Mouse (Mus musculus) heart, embryonic 12.5 days (tissue): ENCODE measurements at regions not wholly inside any gene's neighbourhood (a gene's known extent, or its start where the extent isn't known, plus 50 kb on each side); places are given as distances from the start of the nearest gene placed in this dataset.

ENCODE experiments used
- ATAC-seq: fragments of 200-750 bp; cut with Nextera tagmentation; 2 replicates; pipeline ENCODE4 v1.8.0; 2017; ENCODE audit warnings: moderate TSS enrichment, moderate library complexity; ENCODE audit not compliant: insufficient number of reproducible peaks, low FRiP score
- H3K27ac ChIP-seq: fragments of 300-500 bp; sonication (generic); 2 replicates; pipeline ENCODE4 v1.5.1; 2016; ENCODE audit warnings: mild to moderate bottlenecking, moderate library complexity; ENCODE audit not compliant: poor library complexity, severe bottlenecking
- H3K27me3 ChIP-seq: fragments of 300-500 bp; sonication (generic); replicated peaks from 2 replicates; pipeline ENCODE4 v1.6.1; 2016; ENCODE audit warnings: mild to moderate bottlenecking, moderate library complexity
- H3K36me3 ChIP-seq: fragments of 300-500 bp; sonication (generic); 2 replicates; pipeline ENCODE4 v1.6.1; 2016; ENCODE audit warnings: mild to moderate bottlenecking, moderate library complexity
- H3K4me1 ChIP-seq: fragments of 300-500 bp; sonication (generic); replicated peaks from 2 replicates; pipeline ENCODE4 v1.6.1; 2016; ENCODE audit warnings: mild to moderate bottlenecking
- H3K4me2 ChIP-seq: fragments of 300-500 bp; sonication (generic); 2 replicates; pipeline ENCODE4 v1.6.1; 2016; ENCODE audit warnings: mild to moderate bottlenecking, moderate library complexity
- H3K4me3 ChIP-seq: fragments of 300-500 bp; sonication (generic); 2 replicates; pipeline ENCODE4 v1.5.1; 2016; ENCODE audit warnings: mild to moderate bottlenecking
- H3K9ac ChIP-seq: fragments of 300-500 bp; sonication (generic); 2 replicates; pipeline ENCODE4 v1.6.1; 2016; ENCODE audit warnings: mild to moderate bottlenecking, moderate library complexity
- H3K9me3 ChIP-seq: fragments of 300-500 bp; sonication (generic); replicated peaks from 2 replicates; pipeline ENCODE4 v1.6.1; 2016; ENCODE audit warnings: mild to moderate bottlenecking, moderate library complexity
- WGBS: fragments of 180-500 bp; shearing (Covaris S2); methylation state at CpG from one replicate; pipeline ENCODE4 v1.1.7; 2016; 5-methylcytosine and 5-hydroxymethylcytosine counted together

GRCm38 (mm10) chr13:107600331-107601131 is 443.7 kb upstream of the Smim15 start:
- Histone ChIP-seq H3K4me1 (peaks cover 21% of the 10 kb centered on the region), H3K27ac (no peak overlapping the region), H3K4me2 (peak overlapping the region; percentile 62), H3K36me3 (no peaks in the 10 kb centered on the region), H3K27me3 (no peaks in the 10 kb centered on the region), H3K9me3 (peaks cover 5% of the 10 kb centered on the region; the same call in 1 of the 2 replicates), H3K9ac (peak overlapping the region; percentile 26; the same call in 1 of the 2 replicates), H3K4me3 (peak overlapping the region; percentile 13; the same call in 1 of the 2 replicates)
- ATAC-seq: peak; percentile 71
- WGBS: 24% methylated on average over 22 of the region's 22 CpGs

- no peak overlapping the region for H3K4me3 ChIP-seq
- H3K9me3 ChIP-seq: peaks cover 5% of the 10 kb centered on the region; the same call in 1 of the 2 replicates
- H3K27me3 ChIP-seq: no peaks in the 10 kb centered on the region
- WGBS: 32% methylated on average over 4 of the region's 4 CpGs
- peaks cover 21% of the 10 kb centered on the region for H3K4me1 ChIP-seq
- H3K27ac ChIP-seq: no peak overlapping the region
- H3K4me2 ChIP-seq: no peak overlapping the region
- H3K36me3 ChIP-seq: no peaks in the 10 kb centered on the region
- ATAC-seq: no peak
- no peak overlapping the region for H3K9ac ChIP-seq
Measured at GRCm38 (mm10) chr13:107599094-107599644, 445.1 kb upstream of the Smim15 start.

GRCm38 (mm10) chr13:107598391-107598790 is 445.9 kb upstream of the Smim15 start:
- 45% methylated on average over 1 of the region's 1 CpGs for WGBS
- 0 out of 2 replicates have a peak, but pooled peaks cover under 1% of the 10 kb centered on the region for H3K9me3 ChIP-seq
- H3K27me3 ChIP-seq: no peaks in the 10 kb centered on the region
- H3K9ac ChIP-seq: no peak overlapping the region
- no peak overlapping the region for H3K4me3 ChIP-seq
- no peak overlapping the region for H3K4me2 ChIP-seq
- ATAC-seq: no peak
- H3K27ac ChIP-seq: no peak overlapping the region
- peaks cover 21% of the 10 kb centered on the region for H3K4me1 ChIP-seq
- no peaks in the 10 kb centered on the region for H3K36me3 ChIP-seq

- no peaks in the 10 kb centered on the region for H3K9me3 ChIP-seq
- no peak overlapping the region for H3K27ac ChIP-seq
- peaks cover 21% of the 10 kb centered on the region for H3K4me1 ChIP-seq
- WGBS: 76% methylated on average over 2 of the region's 2 CpGs
- ATAC-seq: no peak
- no peaks in the 10 kb centered on the region for H3K36me3 ChIP-seq
- no peak overlapping the region for H3K4me2 ChIP-seq
- no peak overlapping the region for H3K4me3 ChIP-seq
- H3K9ac ChIP-seq: no peak overlapping the region
- H3K27me3 ChIP-seq: no peaks in the 10 kb centered on the region
Measured at GRCm38 (mm10) chr13:107597217-107597616, 447.0 kb upstream of the Smim15 start.

GRCm38 (mm10) chr13:107596183-107596582 is 448.1 kb upstream of the Smim15 start:
- no peak overlapping the region for H3K9ac ChIP-seq
- WGBS: 49% methylated on average over 2 of the region's 2 CpGs
- no peak overlapping the region for H3K4me3 ChIP-seq
- no peaks in the 10 kb centered on the region for H3K27me3 ChIP-seq
- no peak overlapping the region for H3K27ac ChIP-seq
- H3K36me3 ChIP-seq: no peaks in the 10 kb centered on the region
- H3K4me2 ChIP-seq: no peak overlapping the region
- ATAC-seq: no peak
- H3K4me1 ChIP-seq: peaks cover 21% of the 10 kb centered on the region
- H3K9me3 ChIP-seq: no peaks in the 10 kb centered on the region

- H3K27me3 ChIP-seq: no peaks in the 10 kb centered on the region
- H3K27ac ChIP-seq: no peak overlapping the region
- no peaks in the 10 kb centered on the region for H3K36me3 ChIP-seq
- no peak overlapping the region for H3K4me3 ChIP-seq
- no peak for ATAC-seq
- no peak overlapping the region for H3K4me2 ChIP-seq
- H3K9ac ChIP-seq: no peak overlapping the region
- no peaks in the 10 kb centered on the region for H3K9me3 ChIP-seq
- 0 out of 2 replicates have a peak, but pooled peaks cover 8% of the 10 kb centered on the region for H3K4me1 ChIP-seq
- WGBS: 77% methylated on average over 9 of the region's 9 CpGs
Measured at GRCm38 (mm10) chr13:107588399-107589002, 455.7 kb upstream of the Smim15 start.

- H3K36me3 ChIP-seq: no peaks in the 10 kb centered on the region
- H3K9ac ChIP-seq: no peak overlapping the region
- no peak overlapping the region for H3K27ac ChIP-seq
- no peaks in the 10 kb centered on the region for H3K27me3 ChIP-seq
- 0 out of 2 replicates have a peak, but pooled peaks cover 8% of the 10 kb centered on the region for H3K4me1 ChIP-seq
- no peak overlapping the region for H3K4me3 ChIP-seq
- WGBS: 57% methylated on average over 8 of the region's 8 CpGs
- ATAC-seq: no peak
- H3K9me3 ChIP-seq: no peaks in the 10 kb centered on the region
- H3K4me2 ChIP-seq: no peak overlapping the region
Measured at GRCm38 (mm10) chr13:107587678-107588077, 456.6 kb upstream of the Smim15 start.

GRCm38 (mm10) chr13:107585936-107586335 is 458.3 kb upstream of the Smim15 start:
- Histone ChIP-seq H3K27me3 (no peaks in the 10 kb centered on the region), H3K9ac (no peak overlapping the region), H3K4me3 (no peak overlapping the region), H3K9me3 (no peaks in the 10 kb centered on the region), H3K4me2 (no peak overlapping the region), H3K4me1 (0 out of 2 replicates have a peak, but pooled peaks cover 8% of the 10 kb centered on the region), H3K36me3 (no peaks in the 10 kb centered on the region), H3K27ac (no peak overlapping the region)
- no peak for ATAC-seq
- WGBS: 91% methylated on average over 9 of the region's 9 CpGs

GRCm38 (mm10) chr13:107585353-107585752 is 458.9 kb upstream of the Smim15 start:
- 52% methylated on average over 4 of the region's 4 CpGs for WGBS
- H3K27me3 ChIP-seq: no peaks in the 10 kb centered on the region
- H3K4me1 ChIP-seq: 0 out of 2 replicates have a peak, but pooled peaks cover 8% of the 10 kb centered on the region
- ATAC-seq: no peak
- no peak overlapping the region for H3K27ac ChIP-seq
- no peak overlapping the region for H3K4me3 ChIP-seq
- no peak overlapping the region for H3K9ac ChIP-seq
- no peaks in the 10 kb centered on the region for H3K36me3 ChIP-seq
- H3K4me2 ChIP-seq: no peak overlapping the region
- no peaks in the 10 kb centered on the region for H3K9me3 ChIP-seq

- Histone ChIP-seq H3K36me3 (no peaks in the 10 kb centered on the region), H3K9me3 (no peaks in the 10 kb centered on the region), H3K4me1 (peaks cover 19% of the 10 kb centered on the region), H3K27me3 (no peaks in the 10 kb centered on the region), H3K4me3 (no peak overlapping the region), H3K4me2 (no peak overlapping the region), H3K9ac (no peak overlapping the region), H3K27ac (no peak overlapping the region)
- no peak for ATAC-seq
- WGBS: 88% methylated on average over 6 of the region's 6 CpGs
Measured at GRCm38 (mm10) chr13:107578968-107579367, 465.3 kb upstream of the Smim15 start.

GRCm38 (mm10) chr13:107577809-107578208 is 466.4 kb upstream of the Smim15 start:
- H3K27me3 ChIP-seq: no peaks in the 10 kb centered on the region
- no peak overlapping the region for H3K4me3 ChIP-seq
- H3K27ac ChIP-seq: no peak overlapping the region
- peaks cover 19% of the 10 kb centered on the region for H3K4me1 ChIP-seq
- WGBS: 51% methylated on average over 8 of the region's 8 CpGs
- no peak overlapping the region for H3K9ac ChIP-seq
- H3K9me3 ChIP-seq: no peaks in the 10 kb centered on the region
- no peaks in the 10 kb centered on the region for H3K36me3 ChIP-seq
- H3K4me2 ChIP-seq: 0 out of 2 replicates have a peak overlapping the region, but pooled peaks have one; percentile 13
- peak; percentile 79 for ATAC-seq
